In genomic region chr7:28357984-28358383, GRCm38 (mm10) we compare ENCODE assay signal across 9 mouse cellular contexts. TPM values are rescaled to one million over a fixed set of nuclear protein-coding genes. Genes with fewer than 3 reads are reported as not detected.
DNase-seq lines count a peak whose midpoint lies in the region; ATAC-seq lines count a peak whose summit lies in the region.
"Had no signal": no experiment of that assay in that cellular context is flagged by ENCODE, and none has a peak within 500 bp of the region (broad histone marks: within the 10 kb centered on the region; RNA-seq: fewer than 3 reads in every experiment).

No protein-coding gene starts in this region.

- H3K4me1 ChIP-seq in kidney, embryonic 16.5 days (ENCODE audit: insufficient read depth, low read length): peaks cover 19% of the 10 kb centered on the region
- H3K4me1 ChIP-seq in embryonic facial prominence, embryonic 14.5 days (ENCODE audit: control insufficient read depth, insufficient read depth, low read length): peaks cover 14% of the 10 kb centered on the region; the same call in 1 of the 2 replicates
- peaks cover 26% of the 10 kb centered on the region for H3K4me1 ChIP-seq in limb, embryonic 12.5 days (replicated peaks)
- peaks cover 9% of the 10 kb centered on the region; the same call in 1 of the 2 replicates for H3K4me1 ChIP-seq in neural tube, embryonic 15.5 days

- no peak for ATAC-seq in kidney, embryonic 16.5 days (ENCODE audit: low FRiP score, low TSS enrichment)
- peak; percentile 26; the same call in 1 of the 2 replicates for ATAC-seq in embryonic facial prominence, embryonic 14.5 days (ENCODE audit: low read depth)
- no peak for ATAC-seq in limb, embryonic 12.5 days (ENCODE audit: insufficient number of reproducible peaks, insufficient read depth, low FRiP score, low TSS enrichment, low read depth)
- ATAC-seq in neural tube, embryonic 15.5 days (ENCODE audit: low FRiP score): no peak

- H3K4me2 ChIP-seq in kidney, embryonic 16.5 days (replicated peaks; ENCODE audit: low read depth, low read length): no peak overlapping the region; the same call in 1 of the 2 replicates
- no peak overlapping the region for H3K4me2 ChIP-seq in embryonic facial prominence, embryonic 14.5 days (ENCODE audit: low read depth, low read length)
- no peak overlapping the region for H3K4me2 ChIP-seq in limb, embryonic 12.5 days
- no peak overlapping the region for H3K4me2 ChIP-seq in neural tube, embryonic 15.5 days
- H3K4me2 ChIP-seq: hindbrain, embryonic 15.5 days had no signal

- H3K27me3 ChIP-seq in kidney, embryonic 16.5 days (ENCODE audit: insufficient read depth, low read length): no peaks in the 10 kb centered on the region
- H3K27me3 ChIP-seq in embryonic facial prominence, embryonic 14.5 days (replicated peaks; ENCODE audit: control insufficient read depth, insufficient read depth, low read length): no peaks in the 10 kb centered on the region
- no peaks in the 10 kb centered on the region for H3K27me3 ChIP-seq in limb, embryonic 12.5 days
- H3K27me3 ChIP-seq in neural tube, embryonic 15.5 days (replicated peaks): no peaks in the 10 kb centered on the region
- H3K27me3 ChIP-seq: hindbrain, embryonic 15.5 days had no signal

- 0 out of 2 replicates have a peak overlapping the region, but pooled peaks have one; percentile 15 for H3K9ac ChIP-seq in kidney, embryonic 16.5 days (replicated peaks; ENCODE audit: low read length)
- H3K9ac ChIP-seq in embryonic facial prominence, embryonic 14.5 days (ENCODE audit: low read depth, low read length): no peak overlapping the region
- H3K9ac ChIP-seq in limb, embryonic 12.5 days (replicated peaks): no peak overlapping the region
- no peak overlapping the region for H3K9ac ChIP-seq in neural tube, embryonic 15.5 days (replicated peaks)
- H3K9ac ChIP-seq: hindbrain, embryonic 15.5 days had no signal

- intact Hi-C loops in gastrocnemius, postnatal 14 days (cut with DNase I; ENCODE audit: low total_unique reads): no loop called here

- H3K27ac ChIP-seq in kidney, embryonic 16.5 days (ENCODE audit: low read length): peak overlapping the region; percentile 80
- H3K27ac ChIP-seq in embryonic facial prominence, embryonic 14.5 days (replicated peaks; ENCODE audit: low read depth, low read length): peak overlapping the region; percentile 74
- peak overlapping the region; percentile 81 for H3K27ac ChIP-seq in limb, embryonic 12.5 days
- H3K27ac ChIP-seq in neural tube, embryonic 15.5 days (replicated peaks): 0 out of 2 replicates have a peak overlapping the region, but pooled peaks have one; percentile 14

- H3K4me3 ChIP-seq in kidney, embryonic 16.5 days (ENCODE audit: low read length): no peak overlapping the region
- H3K4me3 ChIP-seq in embryonic facial prominence, embryonic 14.5 days (ENCODE audit: low read depth, low read length): no peak overlapping the region
- H3K4me3 ChIP-seq in limb, embryonic 12.5 days (replicated peaks): no peak overlapping the region
- H3K4me3 ChIP-seq in neural tube, embryonic 15.5 days (replicated peaks): no peak overlapping the region
- H3K4me3 ChIP-seq: hindbrain, embryonic 15.5 days had no signal

- peaks cover 56% of the 10 kb centered on the region for H3K36me3 ChIP-seq in kidney, embryonic 16.5 days (ENCODE audit: insufficient read depth, low read length)
- H3K36me3 ChIP-seq in embryonic facial prominence, embryonic 14.5 days (ENCODE audit: control insufficient read depth, insufficient read depth, low read length): peaks cover 72% of the 10 kb centered on the region
- peaks cover 70% of the 10 kb centered on the region for H3K36me3 ChIP-seq in limb, embryonic 12.5 days
- peaks cover 47% of the 10 kb centered on the region for H3K36me3 ChIP-seq in neural tube, embryonic 15.5 days

- no peaks in the 10 kb centered on the region for H3K9me3 ChIP-seq in kidney, embryonic 16.5 days (ENCODE audit: low read length)
- no peaks in the 10 kb centered on the region for H3K9me3 ChIP-seq in embryonic facial prominence, embryonic 14.5 days (ENCODE audit: control insufficient read depth, low read length)
- no peaks in the 10 kb centered on the region; the same call in none of the 2 replicates for H3K9me3 ChIP-seq in limb, embryonic 12.5 days
- H3K9me3 ChIP-seq in neural tube, embryonic 15.5 days (replicated peaks): no peaks in the 10 kb centered on the region
- H3K9me3 ChIP-seq: hindbrain, embryonic 15.5 days had no signal

- no peak for DNase-seq in kidney, adult 11 months
- peak; percentile 54 for DNase-seq in embryonic facial prominence, embryonic 14.5 days (ENCODE audit: low spot score)
- DNase-seq in gastrocnemius, postnatal 14 days: no peak
- no peak for DNase-seq in urinary bladder, postnatal 14 days (ENCODE audit: low spot score)
- DNase-seq in right cerebral cortex, postnatal 36 days (ENCODE audit: low spot score in 2 of 2): no peak

- 14% methylated on average over 5 of the region's 5 CpGs for WGBS in kidney, embryonic 16.5 days
- WGBS in embryonic facial prominence, embryonic 14.5 days: 3% methylated on average over 5 of the region's 5 CpGs
- 7% methylated on average over 5 of the region's 5 CpGs for WGBS in limb, embryonic 12.5 days
- WGBS in neural tube, embryonic 15.5 days: 17% methylated on average over 5 of the region's 5 CpGs

RNA-seq across cellular contexts. Expression of gene Rps16, which starts 7.5 kb away (rescaled TPM):
- 840 and 918 TPM in 2 replicates for polyA plus RNA-seq in kidney, embryonic 16.5 days (2015; fragmentation: Nextera tagmentation; extraction: Ambion mirVana)
- polyA plus RNA-seq in embryonic facial prominence, embryonic 14.5 days (2014; fragmentation: Nextera tagmentation; extraction: Ambion mirVana): 1,196 and 1,252 TPM in 2 replicates
- 915 and 927 TPM in 2 replicates for polyA plus RNA-seq in limb, embryonic 12.5 days (2016; fragmentation: Nextera tagmentation; extraction: Ambion mirVana)
- 467 and 619 TPM in 2 replicates for polyA plus RNA-seq in neural tube, embryonic 15.5 days (2015; fragmentation: Nextera tagmentation; extraction: Ambion mirVana)
- 100 to 1,000 TPM; 522 to 620 TPM for total RNA-seq in gastrocnemius, postnatal 14 days (2021)

RNA-seq across cellular contexts. Expression of gene Plekhg2, which starts 14.4 kb away (rescaled TPM):
- polyA plus RNA-seq in kidney, embryonic 16.5 days (2015; fragmentation: Nextera tagmentation; extraction: Ambion mirVana): 69.1 and 83.3 TPM in 2 replicates
- 41.1 and 51.3 TPM in 2 replicates for polyA plus RNA-seq in embryonic facial prominence, embryonic 14.5 days (2014; fragmentation: Nextera tagmentation; extraction: Ambion mirVana)
- polyA plus RNA-seq in limb, embryonic 12.5 days (2016; fragmentation: Nextera tagmentation; extraction: Ambion mirVana): 96.9 and 106 TPM in 2 replicates
- 21.4 and 26.5 TPM in 2 replicates for polyA plus RNA-seq in neural tube, embryonic 15.5 days (2015; fragmentation: Nextera tagmentation; extraction: Ambion mirVana)
- 10 to 100 TPM; 15.0 to 15.7 TPM for total RNA-seq in gastrocnemius, postnatal 14 days (2021)

RNA-seq across cellular contexts. Expression of gene Supt5, which starts 19.4 kb away (rescaled TPM):
- 106 and 109 TPM in 2 replicates for polyA plus RNA-seq in kidney, embryonic 16.5 days (2015; fragmentation: Nextera tagmentation; extraction: Ambion mirVana)
- polyA plus RNA-seq in embryonic facial prominence, embryonic 14.5 days (2014; fragmentation: Nextera tagmentation; extraction: Ambion mirVana): 70.5 and 82.3 TPM in 2 replicates
- polyA plus RNA-seq in limb, embryonic 12.5 days (2016; fragmentation: Nextera tagmentation; extraction: Ambion mirVana): 99.0 and 117 TPM in 2 replicates
- 92.8 and 101 TPM in 2 replicates for polyA plus RNA-seq in neural tube, embryonic 15.5 days (2015; fragmentation: Nextera tagmentation; extraction: Ambion mirVana)
- 10 to 100 TPM; 60.0 to 60.1 TPM for total RNA-seq in gastrocnemius, postnatal 14 days (2021)

RNA-seq across cellular contexts. Expression of gene Zfp36, which starts 22.1 kb away (rescaled TPM):
- 16.1 and 18.4 TPM in 2 replicates for polyA plus RNA-seq in kidney, embryonic 16.5 days (2015; fragmentation: Nextera tagmentation; extraction: Ambion mirVana)
- polyA plus RNA-seq in embryonic facial prominence, embryonic 14.5 days (2014; fragmentation: Nextera tagmentation; extraction: Ambion mirVana): 13.5 and 14.4 TPM in 2 replicates
- 7.1 and 7.7 TPM in 2 replicates for polyA plus RNA-seq in limb, embryonic 12.5 days (2016; fragmentation: Nextera tagmentation; extraction: Ambion mirVana)
- polyA plus RNA-seq in neural tube, embryonic 15.5 days (2015; fragmentation: Nextera tagmentation; extraction: Ambion mirVana): 4.2 and 7.5 TPM in 2 replicates
- 10 to 100 TPM in 1 of 2 experiments, 1 to 10 TPM in 1; 5.9 to 11.6 TPM for total RNA-seq in gastrocnemius, postnatal 14 days (2021)

RNA-seq across cellular contexts. Expression of gene Med29, which starts 34.5 kb away (rescaled TPM):
- polyA plus RNA-seq in kidney, embryonic 16.5 days (2015; fragmentation: Nextera tagmentation; extraction: Ambion mirVana): 52.9 and 55.9 TPM in 2 replicates
- polyA plus RNA-seq in embryonic facial prominence, embryonic 14.5 days (2014; fragmentation: Nextera tagmentation; extraction: Ambion mirVana): 44.1 and 48.2 TPM in 2 replicates
- 45.4 and 51.6 TPM in 2 replicates for polyA plus RNA-seq in limb, embryonic 12.5 days (2016; fragmentation: Nextera tagmentation; extraction: Ambion mirVana)
- polyA plus RNA-seq in neural tube, embryonic 15.5 days (2015; fragmentation: Nextera tagmentation; extraction: Ambion mirVana): 48.4 and 50.0 TPM in 2 replicates
- 10 to 100 TPM; 20.7 to 20.9 TPM for total RNA-seq in gastrocnemius, postnatal 14 days (2021)

Comparison
In these comparisons a context has a peak if more than half of its experiments do, and no peak if none do; other contexts are left out.
1. H3K27ac ChIP-seq: peak in every context shown above with its lines; median percentile 81 in limb, embryonic 12.5 days; 80 in kidney, embryonic 16.5 days; 74 in embryonic facial prominence, embryonic 14.5 days; 14 in neural tube, embryonic 15.5 days.